Mouse (Mus musculus) thymus, postnatal 4 days (tissue): ENCODE measurements around the gene Dlgap1.
"Not testable (repeated sequence)": the region's sequence is repeated elsewhere in the genome, so short reads cannot be mapped to it uniquely, and the experiment has no call there.

Source experiments
- DNase-seq: peaks from one replicate; pipeline ENCODE4 v3.0.0; 2021

The Dlgap1 gene

GRCm38 (mm10) chr17:70534321-70534720, 565.4 kb downstream of the Dlgap1 start:
- DNase-seq, result no peak

GRCm38 (mm10) chr17:70541816-70542215, 572.9 kb downstream of the Dlgap1 start:
- DNase-seq, result no peak

GRCm38 (mm10) chr17:70550793-70551192, 581.9 kb downstream of the Dlgap1 start:
- DNase-seq, result no peak

- no peak for DNase-seq
These were observed 592.7 kb downstream of the Dlgap1 start for GRCm38 (mm10) chr17:70561547-70561946.

- no peak for DNase-seq
These were observed 602.0 kb downstream of the Dlgap1 start for GRCm38 (mm10) chr17:70570848-70571247.

GRCm38 (mm10) chr17:70583042-70583441, 614.2 kb downstream of the Dlgap1 start:
- no peak for DNase-seq

GRCm38 (mm10) chr17:70586735-70587425, 618.0 kb downstream of the Dlgap1 start:
- no peak for DNase-seq

- not testable (repeated sequence) for DNase-seq
These were observed 619.2 kb downstream of the Dlgap1 start for GRCm38 (mm10) chr17:70587975-70588630.

GRCm38 (mm10) chr17:70588691-70589090, 619.8 kb downstream of the Dlgap1 start:
- no peak for DNase-seq

GRCm38 (mm10) chr17:70589140-70589539, 620.3 kb downstream of the Dlgap1 start:
- no peak for DNase-seq

GRCm38 (mm10) chr17:70590506-70590905, 621.6 kb downstream of the Dlgap1 start:
- no peak for DNase-seq

GRCm38 (mm10) chr17:70594277-70594676, 625.4 kb downstream of the Dlgap1 start:
- DNase-seq, result no peak

GRCm38 (mm10) chr17:70596326-70596725, 627.5 kb downstream of the Dlgap1 start:
- DNase-seq, result no peak

GRCm38 (mm10) chr17:70600462-70600861, 631.6 kb downstream of the Dlgap1 start:
- no peak for DNase-seq

- no peak for DNase-seq
These were observed 633.2 kb downstream of the Dlgap1 start for GRCm38 (mm10) chr17:70602051-70602450.

- DNase-seq, result no peak
These were observed 636.8 kb downstream of the Dlgap1 start for GRCm38 (mm10) chr17:70605659-70606058.

GRCm38 (mm10) chr17:70612171-70612570, 643.3 kb downstream of the Dlgap1 start:
- DNase-seq, result no peak

GRCm38 (mm10) chr17:70613897-70614296, 645.0 kb downstream of the Dlgap1 start:
- no peak for DNase-seq

GRCm38 (mm10) chr17:70614407-70615060, 645.7 kb downstream of the Dlgap1 start:
- DNase-seq, result no peak

- DNase-seq, result no peak
These were observed 653.6 kb downstream of the Dlgap1 start for GRCm38 (mm10) chr17:70622493-70622892.

- no peak for DNase-seq
These were observed 657.5 kb downstream of the Dlgap1 start for GRCm38 (mm10) chr17:70626396-70626795.

- DNase-seq, result no peak
These were observed 658.1 kb downstream of the Dlgap1 start for GRCm38 (mm10) chr17:70626925-70627324.

GRCm38 (mm10) chr17:70629653-70630378, 660.9 kb downstream of the Dlgap1 start:
- DNase-seq, result no peak
